Mouse (Mus musculus) lung, postnatal 25 days (tissue): ENCODE measurements at regions not wholly inside any gene's neighbourhood (a gene's known extent, or its start where the extent isn't known, plus 50 kb on each side); places are given as distances from the start of the nearest gene placed in this dataset.

ENCODE experiments used
- DNase-seq: peaks from one replicate; pipeline ENCODE4 v3.0.0; 2022; ENCODE audit warnings: low spot score

- DNase-seq = no peak
Measured at GRCm38 (mm10) chr17:77200256-77200655, 999.8 kb upstream of the Crim1 start.

- no peak for DNase-seq
Measured at GRCm38 (mm10) chr17:77200671-77201070, 999.4 kb upstream of the Crim1 start.

- peak; percentile 14 for DNase-seq
Measured at GRCm38 (mm10) chr17:77210947-77211346, 989.1 kb upstream of the Crim1 start.

GRCm38 (mm10) chr17:77245031-77245430 is 955.0 kb upstream of the Crim1 start:
- DNase-seq = no peak
